Mouse (Mus musculus) left cerebral cortex, postnatal 25 days (tissue): ENCODE data around the gene Nceh1. TPM values are rescaled to one million over a fixed set of nuclear protein-coding genes. Genes with fewer than 3 reads are reported as not detected.
"Not testable (repeated sequence)": the region's sequence is repeated elsewhere in the genome, so short reads cannot be mapped to it uniquely, and the experiment has no call there.

Experiments
- DNase-seq, 2 experiments: peaks; one replicate each; pipeline ENCODE4 v3.0.0; 2022; ENCODE audit warnings: low spot score in 2 of 2, mixed read lengths in 1 of 2
- intact Hi-C: fragments of 180-260 bp; cut with DNase I; formaldehyde crosslinking; loops from one replicate; pipeline ENCODE4 v1.15.1; 2025
- total RNA-seq, 2 experiments: library from RNA; stranded (reverse); gene quantifications; 2 replicates each; pipeline ENCODE4 v1.2.3; 2021

The Nceh1 gene
- total RNA-seq, 2 experiments from 2014 or later: 117 to 127 TPM

GRCm38 (mm10) chr3:27270160-27270962 is 87.6 kb downstream of the Nceh1 start:
- DNase-seq: no peak
- intact Hi-C loops: no loop called here

- no peak for DNase-seq
- intact Hi-C loops: no loop called here
These were observed 90.4 kb downstream of the Nceh1 start for GRCm38 (mm10) chr3:27272926-27273745.

GRCm38 (mm10) chr3:27279286-27279925 is 96.6 kb downstream of the Nceh1 start:
- DNase-seq, intact Hi-C loops: not testable (repeated sequence)

- DNase-seq: no peak
- intact Hi-C loops: no loop called here
These were observed 97.5 kb downstream of the Nceh1 start for GRCm38 (mm10) chr3:27280280-27280749.

GRCm38 (mm10) chr3:27283071-27283713 is 100.4 kb downstream of the Nceh1 start:
- intact Hi-C loops: no loop called here
- DNase-seq: peak; percentile 9 to 18

- intact Hi-C loops: no loop called here
- no peak for DNase-seq
These were observed 101.0 kb downstream of the Nceh1 start for GRCm38 (mm10) chr3:27283796-27284195.

- DNase-seq: no peak
- intact Hi-C loops: no loop called here
These were observed 101.5 kb downstream of the Nceh1 start for GRCm38 (mm10) chr3:27284227-27284626.

- intact Hi-C loops: no loop called here
- no peak for DNase-seq
These were observed 102.3 kb downstream of the Nceh1 start for GRCm38 (mm10) chr3:27285072-27285471.

- intact Hi-C loops: no loop called here
- DNase-seq: no peak
These were observed 105.5 kb downstream of the Nceh1 start for GRCm38 (mm10) chr3:27288301-27288700.

GRCm38 (mm10) chr3:27288909-27289308 is 106.1 kb downstream of the Nceh1 start:
- intact Hi-C loops: no loop called here

GRCm38 (mm10) chr3:27290285-27290684 is 107.5 kb downstream of the Nceh1 start:
- intact Hi-C loops: no loop called here

More at GRCm38 (mm10) chr3:27288909-27289308, 106.1 kb downstream of the Nceh1 start:
- no peak for DNase-seq

GRCm38 (mm10) chr3:27290945-27291344 is 108.2 kb downstream of the Nceh1 start:
- intact Hi-C loops, DNase-seq: not testable (repeated sequence)

More at GRCm38 (mm10) chr3:27290285-27290684, 107.5 kb downstream of the Nceh1 start:
- DNase-seq: no peak

GRCm38 (mm10) chr3:27291411-27291810 is 108.6 kb downstream of the Nceh1 start:
- DNase-seq, intact Hi-C loops: not testable (repeated sequence)

GRCm38 (mm10) chr3:27293645-27294385 is 111.0 kb downstream of the Nceh1 start:
- DNase-seq: no peak
- intact Hi-C loops: no loop called here

- intact Hi-C loops: no loop called here
- no peak for DNase-seq
These were observed 117.7 kb downstream of the Nceh1 start for GRCm38 (mm10) chr3:27300451-27300850.

- no peak for DNase-seq
These were observed 119.7 kb downstream of the Nceh1 start for GRCm38 (mm10) chr3:27302339-27303022.

GRCm38 (mm10) chr3:27306815-27307214 is 124.0 kb downstream of the Nceh1 start:
- intact Hi-C loops: no loop called here
- DNase-seq: no peak

More at GRCm38 (mm10) chr3:27302339-27303022, 119.7 kb downstream of the Nceh1 start:
- intact Hi-C loops: no loop called here

GRCm38 (mm10) chr3:27310973-27311372 is 128.2 kb downstream of the Nceh1 start:
- DNase-seq: peak in 1 of 2 experiments; percentile 51

More at GRCm38 (mm10) chr3:27310973-27311372, 128.2 kb downstream of the Nceh1 start:
- intact Hi-C loops: no loop called here
